Mouse (Mus musculus): ENCODE measurements around the gene Atp11c.

Gene Atp11c

GRCm38 (mm10) chrX:60592598-60592997, at the start of gene Atp11c:
TSS of gene Atp11c (minus strand) at chrX:60592698.
- no peak for DNase-seq (ENCODE audit: low spot score in 2 of 2)

DNA sequence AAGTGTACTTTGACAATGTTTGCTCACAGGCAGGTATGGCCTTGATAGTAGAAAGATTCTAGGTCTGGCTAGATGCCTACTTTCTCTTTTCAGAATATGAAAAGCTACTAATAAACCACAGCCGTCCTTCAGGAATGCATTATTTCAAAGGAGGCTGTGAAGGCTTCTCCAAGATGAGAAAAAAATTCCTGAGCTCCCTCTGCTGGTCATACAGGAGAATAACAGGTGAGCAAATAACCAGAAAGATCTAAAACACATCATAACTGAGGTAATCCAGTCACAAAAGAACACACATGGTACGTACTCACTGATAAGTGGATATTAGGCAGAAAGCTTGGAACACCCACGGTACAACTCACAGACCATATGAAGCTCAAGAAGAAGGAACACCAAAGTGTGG, 16.7 kb upstream of the Atp11c start:
- DNase-seq (ENCODE audit: low spot score in 2 of 2), result no peak

- DNase-seq (ENCODE audit: low spot score in 2 of 2), result no peak
Measured at GRCm38 (mm10) chrX:60570539-60570938, 22.0 kb downstream of the Atp11c start.

DNA sequence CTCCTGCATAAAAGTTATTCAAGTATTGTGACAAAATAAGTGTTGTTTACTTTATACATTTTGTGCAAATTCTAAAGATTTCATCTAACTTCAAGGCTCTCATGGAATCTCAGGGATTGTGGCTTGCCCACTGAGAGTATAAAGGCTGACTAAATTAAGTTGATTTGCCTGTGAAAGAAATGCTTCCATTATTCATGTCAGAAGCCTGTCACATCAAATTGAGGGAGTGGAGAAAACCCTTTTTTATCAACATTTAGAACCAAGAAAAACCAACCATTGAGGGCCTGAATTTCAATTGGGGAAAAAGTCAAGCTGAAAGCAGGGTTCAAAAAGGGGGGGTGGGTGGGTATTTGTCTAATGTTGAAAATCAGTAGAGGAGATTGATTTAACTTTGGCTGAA, 23.5 kb downstream of the Atp11c start:
- DNase-seq (ENCODE audit: low spot score in 2 of 2), result no peak

DNA sequence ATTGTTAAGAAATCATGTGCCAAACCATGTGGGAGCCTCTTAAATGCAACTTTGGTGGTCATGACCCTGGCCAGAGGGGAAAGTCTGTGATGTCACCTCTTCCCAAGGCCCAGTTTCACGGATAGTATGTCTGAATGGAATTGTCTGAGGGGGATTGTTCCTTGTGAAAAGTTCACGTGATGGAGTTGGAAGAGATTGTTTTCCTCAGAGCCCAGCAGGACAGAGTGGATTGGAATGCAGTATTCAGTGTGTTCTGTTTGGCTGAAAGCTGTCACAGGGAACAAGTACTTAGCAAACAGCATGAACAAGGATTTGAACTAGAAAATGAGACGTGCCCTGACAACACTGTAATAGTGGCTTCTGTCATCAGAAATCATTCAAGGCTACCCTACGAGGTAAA, 37.3 kb downstream of the Atp11c start:
- no peak for DNase-seq (ENCODE audit: low spot score in 2 of 2)

- DNase-seq (ENCODE audit: low spot score in 2 of 2), result peak in 1 of 2 experiments; percentile 38
Measured at GRCm38 (mm10) chrX:60547444-60548304, 44.8 kb downstream of the Atp11c start.

DNA sequence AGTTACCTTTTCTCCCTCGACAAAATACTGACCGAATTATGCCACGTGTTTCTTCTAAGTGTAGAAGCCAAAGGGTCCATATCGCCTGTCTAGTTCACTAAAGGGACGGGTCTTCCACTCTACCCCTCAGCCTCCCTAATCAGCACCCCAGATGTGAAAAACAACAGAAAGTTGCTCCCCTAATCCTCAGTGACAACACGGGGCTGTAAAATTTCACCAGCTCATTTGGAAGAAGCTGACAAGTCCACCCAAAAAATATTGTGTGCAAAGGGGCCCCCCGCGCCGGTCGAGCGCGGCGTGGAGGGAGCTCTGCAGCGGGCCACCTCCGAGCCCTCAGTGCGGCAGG, 45.4 kb downstream of the Atp11c start:
- DNase-seq (ENCODE audit: low spot score in 2 of 2), result no peak

- DNase-seq (ENCODE audit: low spot score in 2 of 2), result no peak
Measured at GRCm38 (mm10) chrX:60545906-60546305, 46.6 kb downstream of the Atp11c start.

- DNase-seq (ENCODE audit: low spot score in 2 of 2), result no peak
Measured at GRCm38 (mm10) chrX:60545444-60545843, 47.1 kb downstream of the Atp11c start.

GRCm38 (mm10) chrX:60544098-60544497, 48.4 kb downstream of the Atp11c start:
- DNase-seq (ENCODE audit: low spot score in 2 of 2), result no peak

DNA sequence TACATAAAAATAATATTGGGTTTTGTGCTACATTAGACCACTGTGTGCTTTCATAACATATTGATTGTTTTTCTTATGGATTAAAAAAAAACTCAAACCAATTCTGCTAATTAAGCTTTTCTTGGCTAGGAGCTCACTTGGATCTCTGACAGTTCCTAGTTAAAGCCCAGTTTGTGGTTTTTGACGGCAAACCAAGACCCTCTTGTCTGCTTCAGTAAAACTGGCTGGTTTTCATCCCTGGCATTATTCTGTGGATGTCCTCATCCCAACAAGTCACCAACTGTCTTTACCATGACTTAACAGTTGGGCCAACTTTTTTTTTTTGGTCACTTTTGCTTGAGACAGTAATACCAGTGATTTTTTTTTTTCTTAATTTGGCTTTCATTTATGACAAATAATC, 49.6 kb downstream of the Atp11c start:
- DNase-seq (ENCODE audit: low spot score in 2 of 2), result no peak

GRCm38 (mm10) chrX:60539149-60539548, 53.3 kb downstream of the Atp11c start, which contains the start of gene Gm7073:
TSS of gene Gm7073 (minus strand) at chrX:60539249.
- no peak for DNase-seq (ENCODE audit: low spot score in 2 of 2)

DNA sequence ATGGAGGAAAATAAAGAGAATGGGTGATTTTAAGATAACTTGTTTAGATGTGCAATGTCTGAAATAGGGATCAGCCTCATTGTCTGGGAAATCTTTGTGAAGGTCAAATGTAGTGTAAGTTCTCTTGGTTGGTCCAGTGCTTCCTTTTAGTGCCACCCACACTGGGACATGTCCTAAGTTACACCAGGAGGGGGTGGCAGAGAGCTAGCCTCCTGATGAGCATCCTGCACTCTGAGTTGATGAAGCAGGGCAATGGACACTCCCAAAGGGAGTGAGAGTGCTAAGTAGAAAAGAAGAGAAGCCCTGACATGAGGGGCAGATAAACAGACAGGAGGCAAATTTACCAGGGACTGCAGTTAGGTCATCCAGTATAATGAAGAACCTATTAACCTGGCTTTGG, 88.5 kb downstream of the Atp11c start:
- peak in 1 of 2 experiments; percentile 24 for DNase-seq (ENCODE audit: low spot score in 2 of 2)

- DNase-seq (ENCODE audit: low spot score in 2 of 2), result no peak
Measured at GRCm38 (mm10) chrX:60497750-60498149, 94.7 kb downstream of the Atp11c start.

- DNase-seq (ENCODE audit: low spot score in 2 of 2), result no peak
Measured at GRCm38 (mm10) chrX:60495308-60495707, 97.2 kb downstream of the Atp11c start.

DNA sequence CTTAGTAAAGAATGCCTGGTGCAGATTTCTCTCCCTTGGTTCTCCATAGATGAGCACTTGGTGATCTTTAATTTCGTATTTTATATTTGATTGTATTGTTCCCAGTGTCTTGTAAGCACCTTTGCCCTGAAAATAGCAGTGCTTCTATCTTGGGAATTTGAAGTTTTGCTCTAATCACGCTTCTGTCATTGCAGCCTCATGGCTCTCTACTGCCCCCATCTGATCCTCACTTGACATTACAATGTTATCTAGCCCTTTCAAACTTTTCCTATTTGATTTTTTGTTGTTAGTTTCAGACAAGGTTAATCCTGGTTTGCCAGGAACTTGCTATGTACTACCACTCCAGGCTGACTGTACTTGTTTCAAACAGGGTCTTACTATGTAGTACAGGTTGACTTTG, 128.7 kb downstream of the Atp11c start:
- DNase-seq (ENCODE audit: low spot score in 2 of 2), result no peak

- DNase-seq (ENCODE audit: low spot score in 2 of 2), result no peak
Measured at GRCm38 (mm10) chrX:60414563-60415111, 177.9 kb downstream of the Atp11c start.

- DNase-seq (ENCODE audit: low spot score in 2 of 2), result no peak
Measured at GRCm38 (mm10) chrX:60405681-60406080, 186.8 kb downstream of the Atp11c start.

- peak; percentile 50 to 74 for DNase-seq (ENCODE audit: low spot score in 2 of 2)
Measured at GRCm38 (mm10) chrX:60404668-60405044, 187.8 kb downstream of the Atp11c start.

DNA sequence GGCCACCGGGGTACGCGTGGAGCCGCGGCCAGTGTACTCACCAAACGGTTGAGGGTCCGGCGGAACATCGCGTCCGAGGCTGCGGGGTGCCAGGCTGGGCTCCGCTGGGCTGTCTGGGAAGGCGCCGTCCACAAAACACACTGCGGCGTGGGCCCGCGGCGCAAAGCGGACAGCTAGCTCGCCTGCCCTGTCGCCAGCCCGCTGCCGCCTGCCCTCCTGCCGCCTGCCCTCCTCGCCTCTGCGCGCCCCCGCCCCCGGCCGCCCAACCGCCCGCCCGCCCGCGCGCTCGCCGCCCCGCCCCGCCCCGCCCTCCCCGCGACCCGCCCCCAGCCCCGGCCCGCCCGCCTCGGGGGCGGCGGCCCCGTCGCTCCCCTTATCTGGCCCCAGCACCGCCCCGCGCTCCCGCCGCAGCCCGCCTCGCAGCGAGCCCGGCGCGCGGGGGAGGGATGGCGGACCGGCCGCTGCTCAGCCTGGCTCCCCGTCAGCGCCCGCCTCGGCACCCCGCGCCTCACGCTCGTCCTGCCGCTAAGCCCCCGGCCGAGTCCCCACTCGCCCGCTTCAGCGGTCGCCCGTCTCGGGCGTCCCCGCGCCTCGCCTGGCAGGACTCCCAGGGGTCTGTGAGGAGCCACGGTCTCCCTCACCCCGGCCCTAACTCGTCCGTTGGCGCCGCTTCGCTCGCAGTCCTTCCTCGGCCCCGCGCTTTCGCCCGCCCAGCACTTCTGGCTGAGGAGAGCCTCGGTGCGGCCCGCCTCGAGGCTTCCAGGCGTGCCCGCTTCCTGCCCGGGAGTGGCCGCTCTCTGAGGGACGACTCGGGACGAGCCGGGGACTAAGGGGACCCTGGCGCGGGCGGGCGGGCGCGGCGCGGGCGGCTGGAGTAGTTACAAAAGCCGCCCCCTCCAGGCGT, 188.5 kb downstream of the Atp11c start:
- DNase-seq (ENCODE audit: low spot score in 2 of 2), result peak; percentile 23 to 50

GRCm38 (mm10) chrX:60403062-60403763, 189.3 kb downstream of the Atp11c start:
- DNase-seq (ENCODE audit: low spot score in 2 of 2), result peak in 1 of 2 experiments; percentile 7

GRCm38 (mm10) chrX:60394292-60394691, 198.2 kb downstream of the Atp11c start:
- no peak for DNase-seq (ENCODE audit: low spot score in 2 of 2)

All from cerebellum, postnatal 4 days (tissue).